12 mouse cellular contexts compared by ENCODE assay signal in the genomic region with DNA sequence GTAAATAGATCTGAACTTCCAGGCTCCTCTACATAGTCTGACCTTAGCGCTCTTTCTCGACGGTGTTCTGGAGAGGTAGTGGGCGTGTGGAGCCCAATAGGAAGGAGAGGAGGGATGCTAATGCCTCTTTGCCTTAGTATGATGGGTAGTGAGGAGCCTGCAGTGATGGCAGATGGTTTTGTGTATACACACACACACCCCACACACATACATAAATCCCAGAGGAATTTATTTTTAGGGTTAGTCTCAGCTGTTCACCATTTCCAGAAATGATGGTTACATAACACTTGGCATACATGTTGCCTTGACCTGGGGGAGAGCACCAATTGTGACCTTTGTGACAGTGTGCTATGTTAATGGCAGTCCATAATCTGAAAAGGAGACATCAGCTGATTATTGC. TPM values are rescaled to one million over a fixed set of nuclear protein-coding genes. Genes with fewer than 3 reads are reported as not detected.
A peak's percentile ranks its signal among the peaks of the same experiment; 100 is the strongest.
DNase-seq lines count a peak whose midpoint lies in the region; ATAC-seq and TF ChIP-seq lines count a peak whose summit lies in the region.
"Had no signal": no experiment of that assay in that cellular context is flagged by ENCODE, and none has a peak within 500 bp of the region (broad histone marks: within the 10 kb centered on the region; RNA-seq: fewer than 3 reads in every experiment).

No protein-coding gene starts in this region.

- no peaks in the 10 kb centered on the region for H3K4me1 ChIP-seq in lung, postnatal 0 days (ENCODE audit: insufficient read depth, low read depth, low read length)
- H3K4me1 ChIP-seq in liver, embryonic 16.5 days (ENCODE audit: control insufficient read depth, low read depth, low read length) = peaks cover 42% of the 10 kb centered on the region
- H3K4me1 ChIP-seq in forebrain, embryonic 12.5 days = peaks cover 9% of the 10 kb centered on the region

- H3K27me3 ChIP-seq in lung, postnatal 0 days (replicated peaks; ENCODE audit: insufficient read depth, low read length) = no peaks in the 10 kb centered on the region
- no peaks in the 10 kb centered on the region for H3K27me3 ChIP-seq in liver, embryonic 16.5 days (ENCODE audit: control insufficient read depth, insufficient read depth, low read depth, low read length)
- H3K27me3 ChIP-seq in forebrain, embryonic 12.5 days = no peaks in the 10 kb centered on the region

- DNase-seq in cerebellum, adult 9-11 months = peak; percentile 14
- DNase-seq in cerebellum, adult 18-20 months = no peak
- peak; percentile 8 for DNase-seq in lung, postnatal 0 days (ENCODE audit: low spot score)
- DNase-seq in lung, adult 18-20 months = no peak
- DNase-seq in layer of hippocampus, adult 8-10 months (ENCODE audit: low spot score in 2 of 2) = peak; percentile 21 to 42
- no peak for DNase-seq in thymus, postnatal 36 days
- DNase-seq: adrenal gland, adult 8-10 months; heart, postnatal 4 days; lung, postnatal 36 days; thymus, postnatal 25 days had no signal

- TF ChIP-seq EP300 in lung, postnatal 0 days (IDR thresholded peaks at IDR 0.05) = no peak

- H3K27ac ChIP-seq in lung, postnatal 0 days (ENCODE audit: low read length) = no peak overlapping the region
- H3K27ac ChIP-seq in liver, embryonic 16.5 days (ENCODE audit: low read length) = peak overlapping the region; percentile 96
- no peak overlapping the region for H3K27ac ChIP-seq in forebrain, embryonic 12.5 days

- peaks cover 10% of the 10 kb centered on the region; the same call in 1 of the 2 replicates for H3K36me3 ChIP-seq in lung, postnatal 0 days (ENCODE audit: insufficient read depth, low read length)
- peaks cover 18% of the 10 kb centered on the region for H3K36me3 ChIP-seq in liver, embryonic 16.5 days (ENCODE audit: control insufficient read depth, insufficient read depth)
- peaks cover 25% of the 10 kb centered on the region for H3K36me3 ChIP-seq in forebrain, embryonic 12.5 days (replicated peaks)

- TF ChIP-seq CTCF in lung, postnatal 0 days (IDR thresholded peaks at IDR 0.05) = no peak

- no peak overlapping the region for H3K4me3 ChIP-seq in lung, postnatal 0 days (ENCODE audit: low read depth, low read length)
- H3K4me3 ChIP-seq in liver, embryonic 16.5 days (ENCODE audit: low read depth, low read length) = peak overlapping the region; percentile 41
- no peak overlapping the region for H3K4me3 ChIP-seq in forebrain, embryonic 12.5 days (replicated peaks)

- no peak overlapping the region for H3K9ac ChIP-seq in lung, postnatal 0 days (replicated peaks; ENCODE audit: low read depth)
- H3K9ac ChIP-seq in liver, embryonic 16.5 days (ENCODE audit: low read depth, low read length) = peak overlapping the region; percentile 59
- H3K9ac ChIP-seq in forebrain, embryonic 12.5 days = no peak overlapping the region

- H3K9me3 ChIP-seq in lung, postnatal 0 days (ENCODE audit: low read length) = no peaks in the 10 kb centered on the region
- no peaks in the 10 kb centered on the region for H3K9me3 ChIP-seq in liver, embryonic 16.5 days (replicated peaks; ENCODE audit: control insufficient read depth, low read length)
- H3K9me3 ChIP-seq in forebrain, embryonic 12.5 days = no peaks in the 10 kb centered on the region

- no peak overlapping the region for H3K4me2 ChIP-seq in lung, postnatal 0 days (replicated peaks; ENCODE audit: low read depth, low read length)
- H3K4me2 ChIP-seq in liver, embryonic 16.5 days (ENCODE audit: low read depth, low read length) = peak overlapping the region; percentile 60
- no peak overlapping the region for H3K4me2 ChIP-seq in forebrain, embryonic 12.5 days

- no peak for ATAC-seq in lung, postnatal 0 days
- no peak for ATAC-seq in liver, embryonic 16.5 days (ENCODE audit: low read depth)
- ATAC-seq in forebrain, embryonic 12.5 days (ENCODE audit: low FRiP score) = no peak

- WGBS in lung, postnatal 0 days = 74% methylated on average over 4 of the region's 4 CpGs
- WGBS in liver, embryonic 16.5 days (ENCODE audit: insufficient replicate concordance) = 33% methylated on average over 4 of the region's 4 CpGs
- WGBS in forebrain, embryonic 12.5 days = 83% methylated on average over 4 of the region's 4 CpGs

RNA-seq across cellular contexts. Expression of gene Phlpp2, which starts 2.8 kb away (rescaled TPM):
- polyA plus RNA-seq in lung, postnatal 0 days (2015; fragmentation: Nextera tagmentation; extraction: Ambion mirVana) = 1.4 and 1.5 TPM in 2 replicates
- 10 to 100 TPM; 24.8 to 36.5 (median 31.8) TPM for total RNA-seq in layer of hippocampus, adult 8-10 months (2022)
- 3.3 and 3.4 TPM in 2 replicates for polyA plus RNA-seq in liver, embryonic 16.5 days (2015; fragmentation: Nextera tagmentation; extraction: Ambion mirVana)
- polyA plus RNA-seq in forebrain, embryonic 12.5 days (2016; fragmentation: Nextera tagmentation; extraction: Ambion mirVana) = 3.1 and 3.9 TPM in 2 replicates

Comparison
In these comparisons a context has a peak if more than half of its experiments do, and no peak if none do; other contexts are left out.
1. DNase-seq: peak in cerebellum, adult 9-11 months (single experiment), lung, postnatal 0 days (single experiment) and layer of hippocampus, adult 8-10 months (2 of 2); none in cerebellum, adult 18-20 months (0 of 2), lung, adult 18-20 months (0 of 2) and thymus, postnatal 36 days (0 of 2).